Mouse (Mus musculus) ovary, postnatal 10 days (tissue): ENCODE measurements around the gene Olfr583.

Experiments
- DNase-seq: peaks from one replicate; pipeline ENCODE4 v3.0.0; 2022; ENCODE audit warnings: low spot score

The Olfr583 gene

GRCm38 (mm10) chr7:103051000-103051399, at the start of gene Olfr583:
TSS of gene Olfr583 (plus strand) at chr7:103051300.
- no peak for DNase-seq

GRCm38 (mm10) chr7:103037724-103038123, 13.4 kb upstream of the Olfr583 start, which contains the start of gene Olfr582:
TSS of gene Olfr582 (plus strand) at chr7:103038024.
- no peak for DNase-seq

- DNase-seq, result no peak
These were observed 30.5 kb downstream of the Olfr583 start, which contains the start of gene Olfr584 for GRCm38 (mm10) chr7:103081585-103081984. TSS of gene Olfr584 (plus strand) at chr7:103081885.

- DNase-seq, result no peak
These were observed 46.3 kb downstream of the Olfr583 start, which contains the start of gene Olfr585 for GRCm38 (mm10) chr7:103097420-103097819. TSS of gene Olfr585 (plus strand) at chr7:103097720.
